Mouse (Mus musculus) gastrocnemius, adult 8-10 months (tissue): Measurements from ENCODE around the gene Etv6. TPM values are rescaled to one million over a fixed set of nuclear protein-coding genes. Genes with fewer than 3 reads are reported as not detected.

ENCODE experiments used
- total RNA-seq, 4 experiments: library from RNA; stranded (reverse); gene quantifications; 2 replicates each; pipeline ENCODE4 v1.2.4; 2022

The Etv6 gene
- total RNA-seq, 4 experiments from 2014 or later: 5.1 to 10.3 (median 6.3) TPM

Other genes with a start within 250 kb of the Etv6 start
- not detected for gene Kap, start 181.9 kb upstream of the Etv6 start, total RNA-seq